Mouse (Mus musculus) CH12.LX (cell line): Measurements from ENCODE around the gene Slc27a1. TPM values are rescaled to one million over a fixed set of nuclear protein-coding genes. Genes with fewer than 3 reads are reported as not detected.

Source experiments
- DNase-seq: peaks from one replicate; pipeline ENCODE4 v3.0.0-alpha.2; 2013; ENCODE audit errors: extremely low read depth
- H3K27ac ChIP-seq: 2 replicates; pipeline ENCODE4 v1.5.1; 2012; ENCODE audit warnings: low read depth, mild to moderate bottlenecking, control low read depth, moderate library complexity; ENCODE audit not compliant: insufficient read depth
- H3K27me3 ChIP-seq: replicated peaks from 2 replicates; pipeline ENCODE3; 2012; ENCODE audit warnings: inconsistent platforms
- H3K36me3 ChIP-seq, 2 experiments: replicated peaks in 1 of 2; 2 replicates each; pipeline versions ENCODE3 to v1.6.1; 2012; ENCODE audit warnings: inconsistent platforms in 1 of 2, low read length in 1 of 2, mild to moderate bottlenecking in 1 of 2, mixed read lengths in 1 of 2, moderate library complexity in 1 of 2; ENCODE audit not compliant: control insufficient read depth in 1 of 2, insufficient read depth in 1 of 2
- H3K4me1 ChIP-seq, 2 experiments: 2 replicates each; pipeline ENCODE4 v1.6.1; 2012; ENCODE audit warnings: inconsistent platforms in 1 of 2, moderate library complexity in 1 of 2; ENCODE audit not compliant: insufficient read depth in 2 of 2, control insufficient read depth in 1 of 2
- H3K4me2 ChIP-seq: 2 replicates; pipeline ENCODE4 v1.6.1; 2012; ENCODE audit warnings: low read depth, mild to moderate bottlenecking, control low read depth; ENCODE audit not compliant: poor library complexity, insufficient read depth, severe bottlenecking
- H3K4me3 ChIP-seq, 3 experiments: fragments of 150-350 bp in 1 of 3; sonication (generic) in 1 of 3; replicated peaks in 1 of 3; 2 replicates each; pipeline versions ENCODE3 to v1.5.1; 2011 to 2012; ENCODE audit warnings: low read depth in 2 of 3, low read length in 2 of 3, mild to moderate bottlenecking in 2 of 3, moderate library complexity in 2 of 3, control low read depth in 1 of 3, improper control_type of control experiment in 1 of 3, inconsistent platforms in 1 of 3, mixed read lengths in 1 of 3; ENCODE audit not compliant: poor library complexity in 1 of 3
- H3K79me2 ChIP-seq: replicated peaks from 2 replicates; pipeline ENCODE4 v1.6.1; 2012; ENCODE audit warnings: mild to moderate bottlenecking, moderate library complexity; ENCODE audit not compliant: control insufficient read depth, poor library complexity, insufficient read depth, severe bottlenecking; ENCODE audit errors: extremely low read depth
- H3K9ac ChIP-seq: 2 replicates; pipeline ENCODE4 v1.6.1; 2012; ENCODE audit warnings: low read depth, mild to moderate bottlenecking, control low read depth, moderate library complexity; ENCODE audit not compliant: insufficient read depth
- H3K9me3 ChIP-seq: replicated peaks from 2 replicates; pipeline ENCODE3; 2012; ENCODE audit warnings: low read length, inconsistent platforms, mixed read lengths
- CHD2 ChIP-seq: IDR thresholded peaks from 2 replicates; pipeline ENCODE4 v1.6.1; 2011; ENCODE audit warnings: low read length, improper control_type of control experiment
- CTCF ChIP-seq, 2 experiments: IDR thresholded peaks in 1 of 2; conservative IDR thresholded peaks in 1 of 2; 2 replicates each; pipeline ENCODE4 v1.5.1; 2011 to 2012; ENCODE audit warnings: low read depth in 2 of 2, low read length in 2 of 2, improper control_type of control experiment in 1 of 2, inconsistent platforms in 1 of 2, mild to moderate bottlenecking in 1 of 2, moderate library complexity in 1 of 2
- E2F4 ChIP-seq: IDR thresholded peaks from 2 replicates; pipeline ENCODE4 v1.6.1; 2011; ENCODE audit warnings: low read depth, low read length, improper control_type of control experiment; ENCODE audit not compliant: insufficient replicate concordance
- ELF1 ChIP-seq: IDR thresholded peaks from 2 replicates; pipeline ENCODE4 v1.6.1; 2014; ENCODE audit warnings: low read depth, mild to moderate bottlenecking, inconsistent platforms, low read length, improper control_type of control experiment
- GABPA ChIP-seq: IDR thresholded peaks from 2 replicates; pipeline ENCODE4 v1.6.1; 2012; ENCODE audit warnings: low read depth, low read length, improper control_type of control experiment, inconsistent platforms; ENCODE audit not compliant: insufficient replicate concordance
- MAFK ChIP-seq: IDR thresholded peaks from 2 replicates; pipeline ENCODE4 v1.6.1; 2011; ENCODE audit warnings: low read length, improper control_type of control experiment; ENCODE audit not compliant: insufficient replicate concordance
- MAZ ChIP-seq: IDR thresholded peaks from 2 replicates; pipeline ENCODE4 v1.6.1; 2012; ENCODE audit warnings: low read depth, mild to moderate bottlenecking, inconsistent platforms, low read length, improper control_type of control experiment, moderate library complexity
- MEF2A ChIP-seq: IDR thresholded peaks from 2 replicates; pipeline ENCODE4 v1.6.1; 2014; ENCODE audit warnings: low read depth, mild to moderate bottlenecking, inconsistent platforms, low read length, improper control_type of control experiment, borderline replicate concordance
- MXI1 ChIP-seq: IDR thresholded peaks from 2 replicates; pipeline ENCODE4 v1.6.1; 2011; ENCODE audit warnings: mild to moderate bottlenecking, low read depth, low read length, improper control_type of control experiment
- MYC ChIP-seq: IDR thresholded peaks from 2 replicates; pipeline ENCODE4 v1.6.1; 2011; ENCODE audit warnings: low read depth, mild to moderate bottlenecking, improper control_type of control experiment, low read length
- NRF1 ChIP-seq: IDR thresholded peaks from 2 replicates; pipeline ENCODE4 v1.6.1; 2014; ENCODE audit warnings: low read depth, mild to moderate bottlenecking, inconsistent platforms, low read length, improper control_type of control experiment, moderate library complexity
- POLR2A ChIP-seq: IDR thresholded peaks from 2 replicates; pipeline ENCODE4 v1.6.1; 2011; ENCODE audit warnings: low read depth, mild to moderate bottlenecking, improper control_type of control experiment, low read length
- SMC3 ChIP-seq: IDR thresholded peaks from 2 replicates; pipeline ENCODE4 v1.6.1; 2011; ENCODE audit warnings: low read depth, low read length, improper control_type of control experiment
- TCF12 ChIP-seq: IDR thresholded peaks from 2 replicates; pipeline ENCODE4 v1.6.1; 2014; ENCODE audit warnings: low read depth, mild to moderate bottlenecking, inconsistent platforms, low read length, improper control_type of control experiment
- UBTF ChIP-seq: IDR thresholded peaks from 2 replicates; pipeline ENCODE4 v1.6.1; 2012; ENCODE audit warnings: low read depth, mild to moderate bottlenecking, inconsistent platforms, low read length, improper control_type of control experiment, moderate library complexity
- USF2 ChIP-seq: conservative IDR thresholded peaks from 2 replicates; pipeline ENCODE4 v1.6.1; 2011; ENCODE audit warnings: low read depth, low read length, improper control_type of control experiment
- ZC3H11A ChIP-seq: IDR thresholded peaks from 2 replicates; pipeline ENCODE4 v1.6.1; 2012; ENCODE audit warnings: low read depth, mild to moderate bottlenecking, inconsistent platforms, low read length, improper control_type of control experiment
- ZMIZ1 ChIP-seq: IDR thresholded peaks from 2 replicates; pipeline ENCODE4 v1.6.1; 2012; ENCODE audit warnings: low read depth, mild to moderate bottlenecking, inconsistent platforms, low read length, improper control_type of control experiment
- ZNF384 ChIP-seq: IDR thresholded peaks from 2 replicates; pipeline ENCODE4 v1.6.1; 2012; ENCODE audit warnings: low read depth, low read length, improper control_type of control experiment, inconsistent platforms
- dilution Hi-C: fragments of 300-500 bp; cut with MboI; formaldehyde crosslinking; loops from 2 replicates; pipeline ENCODE4 v1.14.3; 2020; ENCODE audit warnings: low sequenced_read_pairs; ENCODE audit not compliant: extremely low pct_unique_long_range_greater_than_20kb, extremely low pct_ligation_motif_present
- in situ Hi-C: fragments of 300-500 bp; cut with MboI; formaldehyde crosslinking; loops from 3 replicates; pipeline ENCODE4 v1.14.3; 2019; ENCODE audit warnings: low sequenced_read_pairs, low pct_ligation_motif_present, low pct_unique_long_range_greater_than_20kb, mixed read lengths
- polyA plus RNA-seq: library from polyadenylated mRNA; unstranded; fragments of >175 nt; gene quantifications from 2 replicates; pipeline ENCODE4 v1.2.1, GENCODE M21; 2012; ENCODE audit warnings: low read depth; ENCODE audit not compliant: insufficient read length
- total RNA-seq, 2 experiments: library from RNA; depleted of rRNA; stranded (reverse); fragments of 300-350 nt in 1 of 2; fragments of >200 nt in 1 of 2; gene quantifications; 2 replicates each; pipeline ENCODE4 v1.2.3; 2012 to 2014

Slc27a1 gene
- total and polyA plus RNA-seq, 3 experiments, result 1.8 to 4.0 (median 2.4) TPM

- Histone ChIP-seq H3K27ac (no peak overlapping the region), H3K79me2 (no peaks in the 10 kb centered on the region), H3K36me3 (no peaks in the 10 kb centered on the region)
- no peak for TF ChIP-seq MAFK
- no peak for TF ChIP-seq CHD2
- TF ChIP-seq ZNF384, result no peak
- peak; percentile 37 to 38; a peak in 2 of 4 replicates for TF ChIP-seq CTCF (conservative IDR thresholded peaks at IDR 0.05 in 1 of 2, IDR thresholded peaks at IDR 0.05 in 1 of 2; ENCODE audit: low read depth in 2 of 2, low read length in 2 of 2)
- TF ChIP-seq MEF2A, result no peak
- TF ChIP-seq, all 38 proteins: peak for 1
- Histone ChIP-seq H3K4me2 (no peak overlapping the region), H3K27me3 (peaks cover 22% of the 10 kb centered on the region), H3K9ac (no peak overlapping the region), H3K4me3 (no peak overlapping the region), H3K9me3 (peaks cover 16% of the 10 kb centered on the region), H3K4me1 (peaks cover 2 to 17% of the 10 kb centered on the region in 2 experiments; a peak in 2 of 4 replicates)
- no peak for DNase-seq
- in situ Hi-C loops (loop anchor here (5.0 kb wide), 1 partner anchor 68 kb away; no protein-coding TSS in a partner anchor), dilution Hi-C loops (no loop called here)
These were observed 4.7 kb upstream of the Slc27a1 start for GRCm38 (mm10) chr8:71563992-71564391.

- Histone ChIP-seq H3K9ac (no peak within 1 kb of the TSS), H3K9me3 (peaks cover 16% of the 10 kb centered on the region), H3K79me2 (no peaks in the 10 kb centered on the region), H3K36me3 (no peaks in the 10 kb centered on the region), H3K4me2 (no peak within 1 kb of the TSS), H3K27ac (no peak within 1 kb of the TSS), H3K27me3 (peaks cover 12% of the 10 kb centered on the region), H3K4me1 (peaks cover 5 to 22% of the 10 kb centered on the region in 2 experiments; a peak in 3 of 4 replicates), H3K4me3 (no peak within 1 kb of the TSS)
- DNase-seq, result no peak
- in situ Hi-C loops, result no loop called here
- TF ChIP-seq TCF12 (no peak), MXI1 (no peak), E2F4 (no peak), MYC (no peak), NRF1 (no peak), UBTF (no peak), SMC3 (no peak), GABPA (no peak), CTCF (conservative IDR thresholded peaks at IDR 0.05 in 1 of 2, IDR thresholded peaks at IDR 0.05 in 1 of 2; ENCODE audit: low read depth in 2 of 2, low read length in 2 of 2) (no peak), CHD2 (no peak), ZMIZ1 (no peak), MAZ (no peak), ELF1 (no peak), ZC3H11A (no peak), POLR2A (no peak), ZNF384 (no peak), USF2 (no peak)
- dilution Hi-C loops, result no loop called here
These were observed 2.2 kb upstream of the Slc27a1 start, which contains the start of gene Nxnl1 for GRCm38 (mm10) chr8:71566501-71566900. Gene Nxnl1 (minus strand): TSS chr8:71566601.
